Mouse (Mus musculus): Measurements from ENCODE around the gene B3gnt3. TPM values are rescaled to one million over a fixed set of nuclear protein-coding genes. Genes with fewer than 3 reads are reported as not detected.

The B3gnt3 gene
- polyA plus RNA-seq, 1 experiment from 2014 or later, result 0.36 TPM

DNA sequence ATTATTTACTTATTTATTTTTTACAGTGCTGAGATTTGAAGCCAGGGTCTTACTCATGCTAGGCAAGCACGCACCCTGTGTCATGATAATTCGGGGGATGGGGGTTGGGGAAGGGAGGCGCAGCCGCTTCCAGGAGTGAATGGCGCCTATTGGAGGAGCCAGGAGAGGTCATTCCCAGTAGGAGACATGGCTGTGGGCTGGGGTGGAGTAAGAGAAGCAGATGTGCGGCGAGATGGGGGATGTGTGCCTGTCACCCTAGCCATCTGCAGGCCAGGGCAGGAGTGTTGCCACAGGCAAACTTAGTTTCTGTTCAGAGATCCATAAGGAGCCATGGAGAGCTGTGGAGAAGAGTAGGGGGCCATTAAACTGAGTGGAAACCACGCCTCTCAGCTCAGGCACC lies 14.0 kb downstream of the B3gnt3 start:
- Histone ChIP-seq H3K9me3 (ENCODE audit: control insufficient read depth, low read length) (no peaks in the 10 kb centered on the region), H3K9ac (ENCODE audit: low read depth, low read length) (no peak overlapping the region), H3K4me2 (replicated peaks; ENCODE audit: low read depth, low read length) (no peak overlapping the region), H3K4me1 (replicated peaks; ENCODE audit: control insufficient read depth, insufficient read depth, low read length) (0 out of 2 replicates have a peak, but pooled peaks cover 3% of the 10 kb centered on the region), H3K4me3 (ENCODE audit: low read depth, low read length) (peak overlapping the region; percentile 1; the same call in 1 of the 2 replicates), H3K36me3 (ENCODE audit: control insufficient read depth, insufficient read depth, low read length) (no peaks in the 10 kb centered on the region), H3K27me3 (ENCODE audit: control insufficient read depth, insufficient read depth, low read length) (peaks cover 100% of the 10 kb centered on the region), H3K27ac (ENCODE audit: low read depth, low read length) (no peak overlapping the region)
- 2% methylated on average over 8 of the region's 8 CpGs for WGBS
- ATAC-seq (ENCODE audit: low FRiP score), result no peak
- DNase-seq (ENCODE audit: low spot score), result no peak

DNA sequence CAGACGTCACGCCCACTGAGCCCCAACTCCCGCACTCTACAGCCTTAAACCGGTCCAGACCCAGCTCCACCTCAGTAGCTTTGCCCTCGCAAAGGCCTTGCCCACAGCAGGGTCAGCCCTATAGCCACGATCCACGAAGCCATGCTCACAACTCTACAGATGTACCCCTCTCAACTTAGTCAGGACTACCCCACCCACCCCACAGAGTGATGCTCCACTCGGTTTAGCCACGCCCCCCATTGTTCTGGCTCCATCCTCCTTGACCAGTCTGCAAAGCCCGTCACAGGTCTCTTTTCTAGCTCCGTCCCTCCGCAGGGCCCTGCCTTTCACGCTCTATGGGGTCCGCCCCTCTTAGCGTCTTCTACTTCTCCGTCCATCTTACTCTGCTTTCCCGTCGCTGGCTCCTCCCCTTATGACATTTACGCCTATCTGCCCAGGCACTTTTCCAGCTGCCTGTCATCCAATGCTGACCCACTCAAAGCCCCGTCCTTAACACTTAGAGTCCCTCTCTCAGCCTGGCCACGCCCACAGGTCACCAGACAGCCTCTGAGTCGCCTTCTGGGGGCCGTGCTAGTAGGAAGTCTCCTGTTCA lies 15.3 kb downstream of the B3gnt3 start:
- H3K4me1 ChIP-seq (replicated peaks; ENCODE audit: control insufficient read depth, insufficient read depth, low read length), result 0 out of 2 replicates have a peak, but pooled peaks cover 3% of the 10 kb centered on the region
- no peak overlapping the region for H3K9ac ChIP-seq (ENCODE audit: low read depth, low read length)
- WGBS, result 2% methylated on average over 23 of the region's 23 CpGs
- peak overlapping the region; percentile 11; the same call in 1 of the 2 replicates for H3K4me2 ChIP-seq (replicated peaks; ENCODE audit: low read depth, low read length)
- no peaks in the 10 kb centered on the region for H3K9me3 ChIP-seq (ENCODE audit: control insufficient read depth, low read length)
- H3K4me3 ChIP-seq (ENCODE audit: low read depth, low read length), result peak overlapping the region; percentile 19
- ATAC-seq (ENCODE audit: low FRiP score) (peak; percentile 55), DNase-seq (ENCODE audit: low spot score) (peak; percentile 50)
- peaks cover 100% of the 10 kb centered on the region for H3K27me3 ChIP-seq (ENCODE audit: control insufficient read depth, insufficient read depth, low read length)
- H3K27ac ChIP-seq (ENCODE audit: low read depth, low read length), result no peak overlapping the region
- H3K36me3 ChIP-seq (ENCODE audit: control insufficient read depth, insufficient read depth, low read length), result no peaks in the 10 kb centered on the region

DNA sequence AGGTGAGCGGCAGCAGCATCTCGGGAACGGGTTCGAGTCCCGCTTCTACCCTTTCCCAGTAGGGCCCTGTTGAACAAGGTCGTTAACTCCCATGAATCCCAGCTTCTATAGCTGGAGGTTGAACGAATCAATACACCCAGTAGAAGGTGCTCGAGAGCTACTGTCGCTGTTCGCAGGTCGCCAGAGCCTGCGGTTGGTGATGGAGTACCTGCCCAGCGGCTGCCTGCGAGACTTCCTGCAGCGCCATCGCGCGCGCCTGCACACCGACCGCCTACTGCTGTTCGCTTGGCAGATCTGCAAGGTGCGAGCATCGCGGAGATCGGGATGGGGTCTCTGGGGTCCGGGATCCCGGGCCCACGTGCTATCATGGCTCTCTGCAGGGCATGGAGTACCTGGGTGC lies 16.0 kb downstream of the B3gnt3 start:
- H3K4me1 ChIP-seq (replicated peaks; ENCODE audit: control insufficient read depth, insufficient read depth, low read length), result 0 out of 2 replicates have a peak, but pooled peaks cover 3% of the 10 kb centered on the region
- H3K27ac ChIP-seq (ENCODE audit: low read depth, low read length), result no peak overlapping the region
- ATAC-seq (ENCODE audit: low FRiP score) (peak; percentile 8; the same call in 1 of the 2 replicates), DNase-seq (ENCODE audit: low spot score) (peak; percentile 46)
- peaks cover 100% of the 10 kb centered on the region for H3K27me3 ChIP-seq (ENCODE audit: control insufficient read depth, insufficient read depth, low read length)
- H3K36me3 ChIP-seq (ENCODE audit: control insufficient read depth, insufficient read depth, low read length), result no peaks in the 10 kb centered on the region
- H3K9ac ChIP-seq (ENCODE audit: low read depth, low read length), result no peak overlapping the region
- peak overlapping the region; percentile 19 for H3K4me3 ChIP-seq (ENCODE audit: low read depth, low read length)
- H3K9me3 ChIP-seq (ENCODE audit: control insufficient read depth, low read length), result no peaks in the 10 kb centered on the region
- peak overlapping the region; percentile 31 for H3K4me2 ChIP-seq (replicated peaks; ENCODE audit: low read depth, low read length)
- 3% methylated on average over 29 of the region's 29 CpGs for WGBS

DNA sequence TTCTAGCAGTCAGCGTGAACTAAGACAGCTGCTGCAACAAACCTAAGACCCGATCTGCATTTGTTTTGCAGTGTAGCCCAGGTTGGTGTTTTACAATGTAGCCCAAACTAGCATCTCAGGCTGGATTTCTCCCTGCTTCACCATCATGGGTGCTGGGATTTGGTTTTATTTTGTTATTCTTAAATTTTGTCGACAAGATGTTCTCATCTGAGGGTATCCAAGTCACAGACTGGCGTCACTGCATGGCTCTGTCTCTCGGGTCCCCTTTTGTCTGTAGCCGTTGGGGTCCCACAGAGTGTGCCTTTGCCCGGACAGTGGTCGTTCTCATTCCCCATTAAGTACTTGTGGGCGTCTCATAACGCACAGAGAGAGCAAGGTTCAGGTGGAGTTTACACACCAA lies 16.9 kb downstream of the B3gnt3 start:
- H3K4me3 ChIP-seq (ENCODE audit: low read depth, low read length), result no peak overlapping the region
- no peak overlapping the region for H3K9ac ChIP-seq (ENCODE audit: low read depth, low read length)
- 22% methylated on average over 10 of the region's 10 CpGs for WGBS
- H3K27ac ChIP-seq (ENCODE audit: low read depth, low read length), result no peak overlapping the region
- H3K9me3 ChIP-seq (ENCODE audit: control insufficient read depth, low read length), result no peaks in the 10 kb centered on the region
- no peaks in the 10 kb centered on the region for H3K36me3 ChIP-seq (ENCODE audit: control insufficient read depth, insufficient read depth, low read length)
- 0 out of 2 replicates have a peak, but pooled peaks cover 3% of the 10 kb centered on the region for H3K4me1 ChIP-seq (replicated peaks; ENCODE audit: control insufficient read depth, insufficient read depth, low read length)
- peaks cover 100% of the 10 kb centered on the region for H3K27me3 ChIP-seq (ENCODE audit: control insufficient read depth, insufficient read depth, low read length)
- H3K4me2 ChIP-seq (replicated peaks; ENCODE audit: low read depth, low read length), result no peak overlapping the region
- DNase-seq (ENCODE audit: low spot score), result no peak
- no peak for ATAC-seq (ENCODE audit: low FRiP score)

DNA sequence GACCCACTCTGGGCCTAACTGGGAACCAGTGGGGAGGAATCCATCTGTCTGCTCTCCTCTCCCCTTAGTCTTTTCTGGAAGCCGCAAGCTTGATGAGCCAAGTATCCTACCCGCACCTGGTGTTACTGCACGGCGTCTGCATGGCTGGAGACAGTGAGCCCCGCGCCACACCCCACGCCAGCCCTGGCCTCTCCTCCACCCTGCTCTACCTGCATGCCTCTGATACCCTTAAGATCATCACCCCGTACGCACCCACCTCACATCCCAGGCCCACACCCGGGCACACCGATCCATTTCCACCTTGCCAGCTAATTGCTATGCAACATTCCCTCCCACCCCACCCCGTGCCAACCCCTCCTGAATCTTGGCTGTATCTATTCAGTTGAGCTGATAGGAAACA lies 18.8 kb downstream of the B3gnt3 start:
- no peak overlapping the region for H3K27ac ChIP-seq (ENCODE audit: low read depth, low read length)
- H3K27me3 ChIP-seq (ENCODE audit: control insufficient read depth, insufficient read depth, low read length), result peaks cover 100% of the 10 kb centered on the region
- no peak overlapping the region for H3K9ac ChIP-seq (ENCODE audit: low read depth, low read length)
- no peak overlapping the region for H3K4me3 ChIP-seq (ENCODE audit: low read depth, low read length)
- ATAC-seq (ENCODE audit: low FRiP score), result no peak
- DNase-seq (ENCODE audit: low spot score), result no peak
- H3K4me2 ChIP-seq (replicated peaks; ENCODE audit: low read depth, low read length), result no peak overlapping the region
- H3K9me3 ChIP-seq (ENCODE audit: control insufficient read depth, low read length), result no peaks in the 10 kb centered on the region
- 63% methylated on average over 12 of the region's 12 CpGs for WGBS
- no peaks in the 10 kb centered on the region for H3K36me3 ChIP-seq (ENCODE audit: control insufficient read depth, insufficient read depth, low read length)
- H3K4me1 ChIP-seq (replicated peaks; ENCODE audit: control insufficient read depth, insufficient read depth, low read length), result no peaks in the 10 kb centered on the region

DNA sequence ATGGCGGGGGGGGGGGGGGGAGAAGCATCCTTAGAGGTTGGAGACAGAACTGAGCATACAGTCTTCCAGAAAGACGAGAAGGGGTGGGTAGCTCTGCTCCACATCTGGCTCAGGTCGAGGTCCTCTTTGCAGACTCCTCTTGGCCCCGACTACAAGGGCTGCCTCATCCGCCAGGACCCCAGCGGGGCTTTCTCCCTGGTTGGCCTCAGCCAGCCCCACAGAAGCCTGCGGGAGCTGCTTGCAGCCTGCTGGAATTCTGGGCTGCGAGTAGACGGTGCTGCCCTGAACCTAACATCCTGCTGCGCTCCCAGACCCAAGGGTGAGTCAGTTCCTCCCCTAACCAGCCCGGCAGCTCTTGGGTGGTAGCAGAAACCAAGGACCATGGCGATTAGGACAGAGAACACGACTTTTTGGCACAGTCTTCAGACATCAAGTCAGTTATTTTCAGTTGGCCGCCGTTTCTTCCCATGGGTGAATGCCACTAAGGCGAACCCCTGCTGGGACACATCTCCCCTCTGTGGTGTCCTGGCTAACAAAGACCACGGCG lies 20.1 kb downstream of the B3gnt3 start:
- Histone ChIP-seq H3K4me3 (ENCODE audit: low read depth, low read length) (no peak overlapping the region), H3K4me2 (replicated peaks; ENCODE audit: low read depth, low read length) (no peak overlapping the region), H3K36me3 (ENCODE audit: control insufficient read depth, insufficient read depth, low read length) (no peaks in the 10 kb centered on the region), H3K27me3 (ENCODE audit: control insufficient read depth, insufficient read depth, low read length) (peaks cover 99% of the 10 kb centered on the region), H3K9ac (ENCODE audit: low read depth, low read length) (no peak overlapping the region), H3K4me1 (replicated peaks; ENCODE audit: control insufficient read depth, insufficient read depth, low read length) (no peaks in the 10 kb centered on the region), H3K9me3 (ENCODE audit: control insufficient read depth, low read length) (no peaks in the 10 kb centered on the region), H3K27ac (ENCODE audit: low read depth, low read length) (no peak overlapping the region)
- DNase-seq (ENCODE audit: low spot score), result peak; percentile 38
- no peak for ATAC-seq (ENCODE audit: low FRiP score)
- 2% methylated on average over 17 of the region's 18 CpGs for WGBS

DNA sequence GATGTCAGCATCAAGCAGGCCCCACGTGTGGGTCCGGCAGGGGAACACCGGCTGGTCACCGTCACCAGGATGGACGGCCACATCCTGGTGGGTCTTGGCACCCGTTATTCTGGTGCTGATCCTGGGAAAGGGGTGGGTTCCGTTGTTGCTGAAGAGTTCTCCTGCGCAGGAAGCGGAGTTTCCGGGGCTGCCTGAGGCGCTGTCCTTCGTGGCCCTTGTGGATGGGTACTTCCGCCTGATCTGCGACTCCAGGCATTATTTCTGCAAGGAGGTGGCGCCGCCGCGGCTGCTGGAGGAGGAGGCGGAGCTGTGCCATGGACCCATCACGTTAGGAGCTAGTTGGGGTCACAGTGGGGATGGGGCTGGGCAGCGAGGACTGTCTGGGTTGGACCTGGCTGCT lies 21.1 kb downstream of the B3gnt3 start:
- Histone ChIP-seq H3K9ac (ENCODE audit: low read depth, low read length) (no peak overlapping the region), H3K27ac (ENCODE audit: low read depth, low read length) (no peak overlapping the region), H3K9me3 (ENCODE audit: control insufficient read depth, low read length) (no peaks in the 10 kb centered on the region), H3K4me3 (ENCODE audit: low read depth, low read length) (no peak overlapping the region), H3K36me3 (ENCODE audit: control insufficient read depth, insufficient read depth, low read length) (no peaks in the 10 kb centered on the region), H3K4me2 (replicated peaks; ENCODE audit: low read depth, low read length) (no peak overlapping the region), H3K27me3 (ENCODE audit: control insufficient read depth, insufficient read depth, low read length) (peaks cover 99% of the 10 kb centered on the region), H3K4me1 (replicated peaks; ENCODE audit: control insufficient read depth, insufficient read depth, low read length) (no peaks in the 10 kb centered on the region)
- ATAC-seq (ENCODE audit: low FRiP score), result no peak
- peak; percentile 46 for DNase-seq (ENCODE audit: low spot score)
- WGBS, result 4% methylated on average over 21 of the region's 21 CpGs

DNA sequence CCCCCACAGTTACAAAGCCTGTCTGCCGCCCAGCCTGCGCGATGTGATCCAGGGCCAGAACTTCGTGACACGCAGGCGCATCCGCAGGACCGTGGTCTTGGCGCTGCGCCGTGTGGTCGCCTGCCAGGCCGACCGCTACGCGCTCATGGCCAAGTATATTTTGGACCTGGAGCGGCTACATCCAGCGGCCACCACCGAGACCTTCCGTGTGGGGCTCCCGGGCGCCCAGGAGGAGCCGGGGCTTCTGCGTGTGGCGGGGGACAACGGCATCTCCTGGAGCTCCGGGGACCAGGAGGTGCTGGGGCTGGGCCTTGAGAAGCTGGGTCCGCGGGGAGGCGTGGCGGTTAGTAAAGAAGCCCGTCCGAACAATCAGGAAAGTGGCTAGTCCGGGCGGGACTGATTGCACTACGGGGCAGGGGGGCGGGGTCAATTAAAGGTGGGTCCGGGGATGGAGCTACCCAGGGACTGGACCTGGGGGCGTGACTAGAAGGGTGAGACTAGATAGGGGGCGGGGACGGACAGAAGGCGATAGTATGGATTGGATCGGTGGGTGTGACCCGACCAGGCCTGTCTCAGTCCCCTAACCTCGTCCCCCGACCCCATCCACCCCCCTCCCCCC lies 21.9 kb downstream of the B3gnt3 start:
- ATAC-seq (ENCODE audit: low FRiP score), result 0 out of 2 replicates have a peak, but pooled peaks have one; percentile 5
- H3K4me3 ChIP-seq (ENCODE audit: low read depth, low read length), result peak overlapping the region; percentile 12; the same call in 1 of the 2 replicates
- no peak overlapping the region for H3K27ac ChIP-seq (ENCODE audit: low read depth, low read length)
- H3K36me3 ChIP-seq (ENCODE audit: control insufficient read depth, insufficient read depth, low read length), result no peaks in the 10 kb centered on the region
- peaks cover 94% of the 10 kb centered on the region for H3K27me3 ChIP-seq (ENCODE audit: control insufficient read depth, insufficient read depth, low read length)
- H3K4me1 ChIP-seq (replicated peaks; ENCODE audit: control insufficient read depth, insufficient read depth, low read length), result no peaks in the 10 kb centered on the region
- H3K4me2 ChIP-seq (replicated peaks; ENCODE audit: low read depth, low read length), result peak overlapping the region; percentile 24
- DNase-seq (ENCODE audit: low spot score), result no peak
- WGBS, result 2% methylated on average over 46 of the region's 46 CpGs
- no peak overlapping the region for H3K9ac ChIP-seq (ENCODE audit: low read depth, low read length)
- no peaks in the 10 kb centered on the region for H3K9me3 ChIP-seq (ENCODE audit: control insufficient read depth, low read length)
